Mouse (Mus musculus) spleen, adult 2 months (tissue): ENCODE data around the gene Hbs1l.

ENCODE experiments used
- CTCF ChIP-seq: fragments of 200-500 bp; IDR thresholded peaks from 2 replicates; pipeline ENCODE4 v1.5.1; 2011; ENCODE audit warnings: mild to moderate bottlenecking, inconsistent platforms; ENCODE audit not compliant: insufficient read depth, insufficient read length, insufficient replicate concordance; ENCODE audit errors: extremely low read depth
- POLR2A ChIP-seq: fragments of 200-500 bp; IDR thresholded peaks from 2 replicates; pipeline ENCODE4 v1.6.1; 2011; ENCODE audit warnings: low read depth, low read length, inconsistent platforms

DNA sequence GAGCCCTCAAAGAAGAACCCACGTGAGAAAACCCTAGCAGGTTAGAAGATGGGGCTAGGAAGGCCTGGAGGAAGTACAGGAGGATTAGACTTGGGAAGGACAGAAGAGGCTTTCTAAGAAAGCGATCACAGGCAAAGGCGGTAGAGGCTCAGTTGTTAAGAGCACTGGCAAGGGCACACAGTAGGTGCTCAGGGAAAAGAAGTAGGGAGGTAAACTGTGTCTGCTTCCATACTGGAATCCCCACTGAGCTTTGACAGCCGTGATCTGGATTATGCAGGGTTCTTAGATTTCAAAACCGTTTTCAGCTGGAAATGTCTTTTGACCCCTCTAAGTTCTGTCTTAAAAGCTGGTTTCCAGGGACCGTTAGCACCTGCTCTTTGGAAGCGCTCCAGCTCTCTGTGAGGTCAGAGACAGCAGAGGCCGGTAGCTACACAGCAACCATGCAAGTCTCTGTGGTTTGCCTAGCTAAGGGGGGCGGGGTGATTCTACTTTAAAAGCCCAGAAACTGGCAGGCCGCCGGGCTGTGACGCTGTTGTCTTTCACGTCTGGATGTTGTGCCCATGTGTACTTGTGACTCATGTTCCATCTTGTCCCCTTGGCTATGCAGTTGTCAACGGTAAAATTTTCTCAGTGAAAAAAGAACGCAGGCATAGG, 43.8 kb upstream of the Hbs1l start:
- TF ChIP-seq CTCF (no peak), POLR2A (no peak)
